Mouse (Mus musculus) bone marrow, adult 2 months (tissue): ENCODE data around the gene Hoxa2. TPM values are rescaled to one million over a fixed set of nuclear protein-coding genes. Genes with fewer than 3 reads are reported as not detected.
A peak's percentile ranks its signal among the peaks of the same experiment; 100 is the strongest.

ENCODE experiments used
- H3K27ac ChIP-seq: fragments of 200-500 bp; 2 replicates; pipeline ENCODE4 v1.5.1; 2012; ENCODE audit warnings: low read depth, mild to moderate bottlenecking, control low read depth, inconsistent platforms, low read length; ENCODE audit not compliant: control insufficient read depth, poor library complexity, insufficient read depth
- H3K4me1 ChIP-seq: fragments of 200-500 bp; 2 replicates; pipeline ENCODE4 v1.6.1; 2011; ENCODE audit warnings: low read length; ENCODE audit not compliant: control insufficient read depth, insufficient read depth
- H3K4me3 ChIP-seq: fragments of 200-500 bp; replicated peaks from 2 replicates; pipeline ENCODE3; 2011; ENCODE audit warnings: mild to moderate bottlenecking, low read depth, low read length, control low read depth; ENCODE audit not compliant: control insufficient read depth
- CTCF ChIP-seq: fragments of 200-500 bp; IDR thresholded peaks from 2 replicates; pipeline ENCODE4 v1.5.1; 2011; ENCODE audit warnings: low read length, control low read depth; ENCODE audit not compliant: control insufficient read depth, insufficient read depth
- POLR2A ChIP-seq: fragments of 200-500 bp; IDR thresholded peaks from 2 replicates; pipeline ENCODE4 v1.6.1; 2011; ENCODE audit warnings: low read depth, mild to moderate bottlenecking, control low read depth, low read length, borderline replicate concordance; ENCODE audit not compliant: control insufficient read depth
- WGBS: fragments of 180-500 bp; shearing (Covaris S2); methylation state at CpG from one replicate; pipeline ENCODE4 v1.1.7; 2018; 5-methylcytosine and 5-hydroxymethylcytosine counted together
- polyA plus RNA-seq: library from polyadenylated mRNA; stranded (reverse); fragments of >200 nt; gene quantifications from 2 replicates; pipeline ENCODE4 v1.2.4, GENCODE M21; 2011; ENCODE audit warnings: low replicate concordance; ENCODE audit not compliant: missing spikeins, insufficient read depth, insufficient read length

Hoxa2 gene
- polyA plus RNA-seq, 1 experiment, result 1.4 TPM

GRCm38 (mm10) chr6:52194690-52195089 is 30.1 kb upstream of the Hoxa2 start:
- H3K4me1 ChIP-seq, result no peaks in the 10 kb centered on the region
- TF ChIP-seq CTCF (no peak), POLR2A (no peak)
- 90% methylated on average over 10 of the region's 10 CpGs for WGBS
- H3K4me3 ChIP-seq, result no peak overlapping the region
- no peak overlapping the region for H3K27ac ChIP-seq

- Histone ChIP-seq H3K4me1 (no peaks in the 10 kb centered on the region), H3K4me3 (peak overlapping the region; percentile 90), H3K27ac (no peak overlapping the region)
- TF ChIP-seq POLR2A (peak; percentile 68; the same call in 1 of the 2 replicates), CTCF (no peak)
- WGBS, result 4% methylated on average over 49 of the region's 55 CpGs
Observed at GRCm38 (mm10) chr6:52191860-52192550, 27.4 kb upstream of the Hoxa2 start.

- no peak within 1 kb of the TSS for H3K27ac ChIP-seq
- H3K4me3 ChIP-seq, result peak within 1 kb of the TSS; percentile 90
- WGBS, result 7% methylated on average over 89 of the region's 102 CpGs
- no peaks in the 10 kb centered on the region for H3K4me1 ChIP-seq
- TF ChIP-seq CTCF (no peak), POLR2A (no peak)
Observed at GRCm38 (mm10) chr6:52190906-52191810, 26.5 kb upstream of the Hoxa2 start, which contains the start of gene Hoxa4. Hoxa4 (minus strand) TSS chr6:52191753.

GRCm38 (mm10) chr6:52190410-52190809 is 25.8 kb upstream of the Hoxa2 start:
- no peak overlapping the region for H3K4me3 ChIP-seq
- TF ChIP-seq CTCF (no peak), POLR2A (no peak)
- H3K4me1 ChIP-seq, result no peaks in the 10 kb centered on the region
- no peak overlapping the region for H3K27ac ChIP-seq
- WGBS, result 85% methylated on average over 23 of the region's 23 CpGs

GRCm38 (mm10) chr6:52189909-52190308 is 25.3 kb upstream of the Hoxa2 start:
- no peaks in the 10 kb centered on the region for H3K4me1 ChIP-seq
- H3K4me3 ChIP-seq, result no peak overlapping the region
- 83% methylated on average over 8 of the region's 8 CpGs for WGBS
- H3K27ac ChIP-seq, result no peak overlapping the region
- TF ChIP-seq POLR2A, result no peak
- no peak for TF ChIP-seq CTCF

- Histone ChIP-seq H3K27ac (no peak overlapping the region), H3K4me3 (no peak overlapping the region), H3K4me1 (no peaks in the 10 kb centered on the region)
- TF ChIP-seq CTCF (no peak), POLR2A (no peak)
- WGBS, result 74% methylated on average over 5 of the region's 5 CpGs
Observed at GRCm38 (mm10) chr6:52189172-52189591, 24.6 kb upstream of the Hoxa2 start.

GRCm38 (mm10) chr6:52186500-52186899 is 21.9 kb upstream of the Hoxa2 start:
- 61% methylated on average over 1 of the region's 1 CpGs for WGBS
- Histone ChIP-seq H3K4me3 (no peak overlapping the region), H3K4me1 (no peaks in the 10 kb centered on the region), H3K27ac (no peak overlapping the region)
- no peak for TF ChIP-seq CTCF
- no peak for TF ChIP-seq POLR2A

- no peak overlapping the region for H3K4me3 ChIP-seq
- TF ChIP-seq CTCF (no peak), POLR2A (no peak)
- 81% methylated on average over 3 of the region's 3 CpGs for WGBS
- no peak overlapping the region for H3K27ac ChIP-seq
- H3K4me1 ChIP-seq, result no peaks in the 10 kb centered on the region
Observed at GRCm38 (mm10) chr6:52185834-52186233, 21.2 kb upstream of the Hoxa2 start.
